9 mouse cellular contexts compared by ENCODE assay signal in genomic region chr19:9027795-9028194, GRCm38 (mm10). TPM values are rescaled to one million over a fixed set of nuclear protein-coding genes. Genes with fewer than 3 reads are reported as not detected.
DNase-seq lines count a peak whose midpoint lies in the region; ATAC-seq and TF ChIP-seq lines count a peak whose summit lies in the region.
"Had no signal": no experiment of that assay in that cellular context is flagged by ENCODE, and none has a peak within 500 bp of the region (broad histone marks: within the 10 kb centered on the region; RNA-seq: fewer than 3 reads in every experiment).

No protein-coding gene starts in this region.

- 10% methylated on average over 5 of the region's 5 CpGs for WGBS in hindbrain, embryonic 15.5 days
- 9% methylated on average over 5 of the region's 5 CpGs for WGBS in midbrain, postnatal 0 days

- TF ChIP-seq CTCF in embryonic fibroblast, embryonic 13.5 days (IDR thresholded peaks at IDR 0.05; ENCODE audit: borderline replicate concordance, insufficient read depth, low read length), result no peak
- no peak for TF ChIP-seq CTCF in midbrain, postnatal 0 days (IDR thresholded peaks at IDR 0.05)
- TF ChIP-seq CTCF in left cerebral cortex, adult 2 months (IDR thresholded peaks at IDR 0.05), result no peak

- ATAC-seq in hindbrain, embryonic 15.5 days (ENCODE audit: low FRiP score, low read depth), result 0 out of 2 replicates have a peak, but pooled peaks have one; percentile 47
- no peak for ATAC-seq in midbrain, postnatal 0 days (ENCODE audit: low FRiP score)

- intact Hi-C loops in left cerebral cortex, adult 2 months (cut with DNase I), result no loop called here

- H3K9me3 ChIP-seq in hindbrain, embryonic 15.5 days, result no peaks in the 10 kb centered on the region
- no peaks in the 10 kb centered on the region for H3K9me3 ChIP-seq in midbrain, postnatal 0 days (ENCODE audit: low read length)

- H3K27me3 ChIP-seq in hindbrain, embryonic 15.5 days, result no peaks in the 10 kb centered on the region
- H3K27me3 ChIP-seq in midbrain, postnatal 0 days (ENCODE audit: insufficient read depth, low read length), result no peaks in the 10 kb centered on the region

- peaks cover 9% of the 10 kb centered on the region; the same call in 1 of the 2 replicates for H3K4me1 ChIP-seq in embryonic fibroblast, embryonic 13.5 days (ENCODE audit: control insufficient read depth, insufficient read depth, low read length)
- H3K4me1 ChIP-seq in hindbrain, embryonic 15.5 days (replicated peaks), result peaks cover 31% of the 10 kb centered on the region
- peaks cover 7% of the 10 kb centered on the region for H3K4me1 ChIP-seq in midbrain, postnatal 0 days (ENCODE audit: insufficient read depth, low read length)

- TF ChIP-seq POLR2A in embryonic fibroblast, embryonic 13.5 days (IDR thresholded peaks at IDR 0.05; ENCODE audit: low read depth, low read length), result no peak

- H3K4me3 ChIP-seq in embryonic fibroblast, embryonic 13.5 days (ENCODE audit: insufficient read depth, low read length), result no peak overlapping the region
- no peak overlapping the region for H3K4me3 ChIP-seq in hindbrain, embryonic 15.5 days
- H3K4me3 ChIP-seq in midbrain, postnatal 0 days (ENCODE audit: low read depth, low read length), result no peak overlapping the region
- no peak overlapping the region for H3K4me3 ChIP-seq in left cerebral cortex, adult 2 months

- peak overlapping the region; percentile 21 for H3K27ac ChIP-seq in embryonic fibroblast, embryonic 13.5 days (ENCODE audit: insufficient read depth, low read length)
- no peak overlapping the region for H3K27ac ChIP-seq in hindbrain, embryonic 15.5 days (replicated peaks)
- H3K27ac ChIP-seq in midbrain, postnatal 0 days (ENCODE audit: low read depth, low read length), result peak overlapping the region; percentile 44; the same call in 1 of the 2 replicates
- no peak overlapping the region for H3K27ac ChIP-seq in left cerebral cortex, adult 2 months

- no peak overlapping the region for H3K4me2 ChIP-seq in hindbrain, embryonic 15.5 days
- no peak overlapping the region for H3K4me2 ChIP-seq in midbrain, postnatal 0 days (ENCODE audit: low read depth, low read length, poor library complexity, severe bottlenecking)

- no peak overlapping the region for H3K9ac ChIP-seq in hindbrain, embryonic 15.5 days
- no peak overlapping the region for H3K9ac ChIP-seq in midbrain, postnatal 0 days (replicated peaks; ENCODE audit: low read length, poor library complexity, severe bottlenecking)

- no peaks in the 10 kb centered on the region for H3K36me3 ChIP-seq in hindbrain, embryonic 15.5 days
- H3K36me3 ChIP-seq in midbrain, postnatal 0 days (ENCODE audit: insufficient read depth, low read length), result no peaks in the 10 kb centered on the region

- DNase-seq in layer of hippocampus, adult 9-11 months, result peak; percentile 9
- DNase-seq in layer of hippocampus, adult 18-20 months (ENCODE audit: low spot score in 2 of 2), result no peak
- peak; percentile 60 for DNase-seq in midbrain, postnatal 0 days (ENCODE audit: low spot score)
- DNase-seq in ovary, adult 18-20 months (ENCODE audit: low spot score), result no peak
- DNase-seq in left cerebral cortex, adult 2 months (ENCODE audit: extremely low spot score in 1 of 2, low spot score in 2 of 2), result no peak
- DNase-seq in ovary, postnatal 36 days (ENCODE audit: low spot score), result no peak

RNA-seq across cellular contexts. Expression of gene Ahnak, which starts 38.7 kb away (rescaled TPM):
- total RNA-seq in layer of hippocampus, adult 18-20 months (2021), result 10 to 100 TPM; 18.1 to 19.9 TPM
- 559 and 687 TPM in 2 replicates for polyA plus RNA-seq in embryonic fibroblast, embryonic 13.5 days (2011; ENCODE audit: insufficient read length, low read depth, missing spikeins)
- 4.6 TPM in 2 replicates for polyA plus RNA-seq in hindbrain, embryonic 15.5 days (2015; fragmentation: Nextera tagmentation; extraction: Ambion mirVana)
- 13.0 and 19.2 TPM in 2 replicates for total RNA-seq in midbrain, postnatal 0 days (2014; rRNA removed)
- polyA plus RNA-seq in midbrain, postnatal 0 days (2015; fragmentation: Nextera tagmentation; extraction: Ambion mirVana), result 4.4 and 5.7 TPM in 2 replicates
- total RNA-seq in left cerebral cortex, adult 2 months (2021), result 10 to 100 TPM; 22.5 to 32.2 TPM

RNA-seq across cellular contexts. Expression of gene Scgb1a1, which starts 60.0 kb away (rescaled TPM):
- not detected for total RNA-seq in layer of hippocampus, adult 18-20 months (2021)
- polyA plus RNA-seq in embryonic fibroblast, embryonic 13.5 days (2011; ENCODE audit: insufficient read length, low read depth, missing spikeins), result not detected in 2 replicates
- not detected in 2 replicates for polyA plus RNA-seq in hindbrain, embryonic 15.5 days (2015; fragmentation: Nextera tagmentation; extraction: Ambion mirVana)
- not detected in 2 replicates for total RNA-seq in midbrain, postnatal 0 days (2014; rRNA removed)
- not detected in 2 replicates for polyA plus RNA-seq in midbrain, postnatal 0 days (2015; fragmentation: Nextera tagmentation; extraction: Ambion mirVana)
- not detected for total RNA-seq in left cerebral cortex, adult 2 months (2021)
- total RNA-seq: gastrocnemius, postnatal 36 days had no signal

Comparison
In these comparisons a context has a peak if more than half of its experiments do, and no peak if none do; other contexts are left out.
1. DNase-seq: peak in layer of hippocampus, adult 9-11 months (single experiment) and midbrain, postnatal 0 days (single experiment); none in layer of hippocampus, adult 18-20 months (0 of 2), ovary, adult 18-20 months (single experiment), left cerebral cortex, adult 2 months (0 of 2) and ovary, postnatal 36 days (single experiment).
2. H3K27ac ChIP-seq: peak in embryonic fibroblast, embryonic 13.5 days (single experiment) and midbrain, postnatal 0 days (single experiment); none in hindbrain, embryonic 15.5 days (single experiment) and left cerebral cortex, adult 2 months (single experiment).